Mouse (Mus musculus) intestine, postnatal 0 days (tissue): Measurements from ENCODE around the gene Wscd2. TPM values are rescaled to one million over a fixed set of nuclear protein-coding genes. Genes with fewer than 3 reads are reported as not detected.

Experiments
- ATAC-seq: fragments of 200-750 bp; cut with Nextera tagmentation; 2 replicates; pipeline ENCODE4 v1.8.0; 2017; ENCODE audit warnings: mild to moderate bottlenecking, moderate TSS enrichment, moderate library complexity
- H3K27ac ChIP-seq: fragments of 300-500 bp; sonication (generic); 2 replicates; pipeline ENCODE4 v1.5.1; 2014; ENCODE audit warnings: mild to moderate bottlenecking, low read depth, low read length, moderate library complexity
- H3K27me3 ChIP-seq: fragments of 300-500 bp; sonication (generic); replicated peaks from 2 replicates; pipeline ENCODE4 v1.6.1; 2014; ENCODE audit warnings: low read length, mixed read lengths; ENCODE audit not compliant: control insufficient read depth, insufficient read depth
- H3K36me3 ChIP-seq: fragments of 300-500 bp; sonication (generic); 2 replicates; pipeline ENCODE4 v1.6.1; 2014; ENCODE audit warnings: mild to moderate bottlenecking, moderate library complexity; ENCODE audit not compliant: control insufficient read depth, insufficient read depth
- H3K4me1 ChIP-seq: fragments of 300-500 bp; sonication (generic); replicated peaks from 2 replicates; pipeline ENCODE4 v1.6.1; 2014; ENCODE audit warnings: antibody characterized with exemption, low read length, mixed read lengths; ENCODE audit not compliant: control insufficient read depth, insufficient read depth
- H3K4me2 ChIP-seq: fragments of 300-500 bp; sonication (generic); replicated peaks from 2 replicates; pipeline ENCODE4 v1.6.1; 2014; ENCODE audit warnings: low read depth, mild to moderate bottlenecking, moderate library complexity
- H3K4me3 ChIP-seq: fragments of 300-500 bp; sonication (generic); 2 replicates; pipeline ENCODE4 v1.5.1; 2014; ENCODE audit warnings: low read depth, low read length
- H3K9ac ChIP-seq: fragments of 300-500 bp; sonication (generic); 2 replicates; pipeline ENCODE4 v1.6.1; 2014; ENCODE audit warnings: mild to moderate bottlenecking, low read depth, low read length
- H3K9me3 ChIP-seq: fragments of 300-500 bp; sonication (generic); 2 replicates; pipeline ENCODE4 v1.6.1; 2016; ENCODE audit warnings: mixed run types; ENCODE audit not compliant: control insufficient read depth
- CTCF ChIP-seq: sonication (generic); IDR thresholded peaks from 2 replicates; pipeline ENCODE4 v1.5.1; 2016; ENCODE audit warnings: low read depth, mild to moderate bottlenecking, control low read depth, antibody characterized with exemption, moderate library complexity
- WGBS: fragments of 180-500 bp; shearing (Covaris S2); extraction: QIAGEN DNeasy Blood & Tissue Kit; methylation state at CpG from one replicate; pipeline ENCODE4 v1.1.7; 2014; 5-methylcytosine and 5-hydroxymethylcytosine counted together
- polyA plus RNA-seq: library from polyadenylated mRNA; unstranded; fragments of >200 nt; fragmentation: Nextera tagmentation; extraction: Ambion mirVana; gene quantifications from 2 replicates; pipeline ENCODE4 v1.2.1, GENCODE M21; 2015

Gene Wscd2
- polyA plus RNA-seq, 1 experiment from 2014 or later, result 4.2 TPM

GRCm38 (mm10) chr5:113564463-113564862, 74.3 kb downstream of the Wscd2 start:
- H3K27ac ChIP-seq, result no peak overlapping the region
- no peaks in the 10 kb centered on the region for H3K27me3 ChIP-seq
- no peak overlapping the region for H3K4me2 ChIP-seq
- TF ChIP-seq CTCF, result no peak
- ATAC-seq, result no peak
- no peak overlapping the region for H3K4me3 ChIP-seq
- H3K9ac ChIP-seq, result no peak overlapping the region
- 22% methylated on average over 4 of the region's 4 CpGs for WGBS
- no peaks in the 10 kb centered on the region for H3K4me1 ChIP-seq
- no peaks in the 10 kb centered on the region for H3K9me3 ChIP-seq
- no peaks in the 10 kb centered on the region for H3K36me3 ChIP-seq

- H3K36me3 ChIP-seq, result no peaks in the 10 kb centered on the region
- H3K27ac ChIP-seq, result no peak overlapping the region
- H3K4me1 ChIP-seq, result no peaks in the 10 kb centered on the region
- no peak for TF ChIP-seq CTCF
- no peak overlapping the region for H3K4me2 ChIP-seq
- H3K27me3 ChIP-seq, result no peaks in the 10 kb centered on the region
- no peak overlapping the region for H3K4me3 ChIP-seq
- no peak overlapping the region for H3K9ac ChIP-seq
- 76% methylated on average over 10 of the region's 10 CpGs for WGBS
- no peak for ATAC-seq
- no peaks in the 10 kb centered on the region for H3K9me3 ChIP-seq
Measured at GRCm38 (mm10) chr5:113565101-113565854, 75.1 kb downstream of the Wscd2 start.

GRCm38 (mm10) chr5:113565858-113566257, 75.7 kb downstream of the Wscd2 start:
- Histone ChIP-seq H3K4me2 (no peak overlapping the region), H3K4me1 (no peaks in the 10 kb centered on the region), H3K9me3 (no peaks in the 10 kb centered on the region), H3K36me3 (no peaks in the 10 kb centered on the region), H3K27ac (no peak overlapping the region), H3K4me3 (no peak overlapping the region), H3K9ac (no peak overlapping the region), H3K27me3 (no peaks in the 10 kb centered on the region)
- no peak for ATAC-seq
- 63% methylated on average over 12 of the region's 12 CpGs for WGBS
- TF ChIP-seq CTCF, result no peak

GRCm38 (mm10) chr5:113570056-113570717, 80.1 kb downstream of the Wscd2 start:
- TF ChIP-seq CTCF, result no peak
- Histone ChIP-seq H3K9ac (no peak overlapping the region), H3K27me3 (no peaks in the 10 kb centered on the region), H3K9me3 (no peaks in the 10 kb centered on the region), H3K4me1 (no peaks in the 10 kb centered on the region), H3K36me3 (no peaks in the 10 kb centered on the region; the same call in 1 of the 2 replicates), H3K4me2 (no peak overlapping the region), H3K4me3 (no peak overlapping the region), H3K27ac (no peak overlapping the region)
- ATAC-seq, result no peak
- WGBS, result 51% methylated on average over 7 of the region's 7 CpGs

GRCm38 (mm10) chr5:113577555-113577954, 87.4 kb downstream of the Wscd2 start:
- no peak overlapping the region for H3K27ac ChIP-seq
- no peak overlapping the region for H3K9ac ChIP-seq
- no peak overlapping the region for H3K4me2 ChIP-seq
- no peaks in the 10 kb centered on the region for H3K4me1 ChIP-seq
- 84% methylated on average over 7 of the region's 7 CpGs for WGBS
- TF ChIP-seq CTCF, result no peak
- ATAC-seq, result no peak
- no peaks in the 10 kb centered on the region; the same call in 1 of the 2 replicates for H3K36me3 ChIP-seq
- H3K27me3 ChIP-seq, result no peaks in the 10 kb centered on the region
- no peak overlapping the region for H3K4me3 ChIP-seq
- no peaks in the 10 kb centered on the region for H3K9me3 ChIP-seq

GRCm38 (mm10) chr5:113578428-113578827, 88.3 kb downstream of the Wscd2 start:
- H3K27ac ChIP-seq, result no peak overlapping the region
- H3K9ac ChIP-seq, result no peak overlapping the region
- 81% methylated on average over 6 of the region's 6 CpGs for whole genome bisulfite sequencing
- TF ChIP-seq CTCF, result no peak
- no peaks in the 10 kb centered on the region for H3K4me1 ChIP-seq
- H3K9me3 ChIP-seq, result no peaks in the 10 kb centered on the region
- H3K36me3 ChIP-seq, result no peaks in the 10 kb centered on the region; the same call in 1 of the 2 replicates
- H3K4me2 ChIP-seq, result no peak overlapping the region
- H3K4me3 ChIP-seq, result no peak overlapping the region
- H3K27me3 ChIP-seq, result no peaks in the 10 kb centered on the region
- ATAC-seq, result no peak
